Comparison of ENCODE assay signal across 13 mouse cellular contexts in genomic region chr2:29004037-29004436, GRCm38 (mm10). TPM values are rescaled to one million over a fixed set of nuclear protein-coding genes. Genes with fewer than 3 reads are reported as not detected.
"Had no signal": no experiment of that assay in that cellular context is flagged by ENCODE, and none has a peak within 500 bp of the region (broad histone marks: within the 10 kb centered on the region; RNA-seq: fewer than 3 reads in every experiment).

No protein-coding gene starts in this region.

- H3K27ac ChIP-seq: kidney, embryonic 15.5 days; limb, embryonic 13.5 days; neural tube, embryonic 12.5 days had no signal

- H3K9ac ChIP-seq: kidney, embryonic 15.5 days; limb, embryonic 13.5 days; lung, embryonic 14.5 days; neural tube, embryonic 12.5 days had no signal

- DNase-seq: kidney, adult 2 months; kidney, postnatal 14 days; left cerebral cortex, postnatal 4 days; lung, embryonic 14.5 days; lung, postnatal 14 days; right cerebral cortex, postnatal 4 days had no signal

- H3K4me1 ChIP-seq: kidney, embryonic 15.5 days; limb, embryonic 13.5 days; neural tube, embryonic 12.5 days had no signal

- H3K36me3 ChIP-seq: kidney, embryonic 15.5 days; limb, embryonic 13.5 days; neural tube, embryonic 12.5 days had no signal

- ATAC-seq: intestine, embryonic 16.5 days had no signal

- H3K4me3 ChIP-seq: kidney, embryonic 15.5 days; limb, embryonic 13.5 days; neural tube, embryonic 12.5 days had no signal

- H3K4me2 ChIP-seq: kidney, embryonic 15.5 days; limb, embryonic 13.5 days; liver, embryonic 11.5 days; lung, embryonic 14.5 days; neural tube, embryonic 12.5 days had no signal

- H3K9me3 ChIP-seq: kidney, embryonic 15.5 days; limb, embryonic 13.5 days; neural tube, embryonic 12.5 days had no signal

RNA-seq across cellular contexts. Expression of gene Cfap77, which starts 50.8 kb away (rescaled TPM):
- total RNA-seq: left cerebral cortex, adult 18-20 months; neutrophil, adult 5-6 weeks had no signal
